Mouse (Mus musculus) megakaryocyte-erythroid progenitor cell, adult 5-6 weeks (primary cell): ENCODE results near the gene Jmjd7. TPM values are rescaled to one million over a fixed set of nuclear protein-coding genes. Genes with fewer than 3 reads are reported as not detected.

Experiments
- ATAC-seq: replicated peaks from 2 replicates; pipeline ENCODE4 v1.8.0; 2016; ENCODE audit warnings: mild to moderate bottlenecking, inconsistent platforms; ENCODE audit not compliant: severe bottlenecking, poor library complexity, low FRiP score, low TSS enrichment
- total RNA-seq, 2 experiments: library from RNA; stranded (forward) in 1 of 2; stranded (reverse) in 1 of 2; fragments of 200-1000, 215-1000 nt in 1 of 2; fragments of >200 nt in 1 of 2; fragmentation: Nextera tagmentation in 1 of 2; gene quantifications; 2 replicates each; pipeline ENCODE4 v1.2.3; 2014 to 2017

Gene Jmjd7
- total RNA-seq (2014; fragmentation: Nextera tagmentation) (11.9 and 30.3 TPM in 2 replicates), total RNA-seq (2017) (4.2 and 15.8 TPM in 2 replicates)

DNA sequence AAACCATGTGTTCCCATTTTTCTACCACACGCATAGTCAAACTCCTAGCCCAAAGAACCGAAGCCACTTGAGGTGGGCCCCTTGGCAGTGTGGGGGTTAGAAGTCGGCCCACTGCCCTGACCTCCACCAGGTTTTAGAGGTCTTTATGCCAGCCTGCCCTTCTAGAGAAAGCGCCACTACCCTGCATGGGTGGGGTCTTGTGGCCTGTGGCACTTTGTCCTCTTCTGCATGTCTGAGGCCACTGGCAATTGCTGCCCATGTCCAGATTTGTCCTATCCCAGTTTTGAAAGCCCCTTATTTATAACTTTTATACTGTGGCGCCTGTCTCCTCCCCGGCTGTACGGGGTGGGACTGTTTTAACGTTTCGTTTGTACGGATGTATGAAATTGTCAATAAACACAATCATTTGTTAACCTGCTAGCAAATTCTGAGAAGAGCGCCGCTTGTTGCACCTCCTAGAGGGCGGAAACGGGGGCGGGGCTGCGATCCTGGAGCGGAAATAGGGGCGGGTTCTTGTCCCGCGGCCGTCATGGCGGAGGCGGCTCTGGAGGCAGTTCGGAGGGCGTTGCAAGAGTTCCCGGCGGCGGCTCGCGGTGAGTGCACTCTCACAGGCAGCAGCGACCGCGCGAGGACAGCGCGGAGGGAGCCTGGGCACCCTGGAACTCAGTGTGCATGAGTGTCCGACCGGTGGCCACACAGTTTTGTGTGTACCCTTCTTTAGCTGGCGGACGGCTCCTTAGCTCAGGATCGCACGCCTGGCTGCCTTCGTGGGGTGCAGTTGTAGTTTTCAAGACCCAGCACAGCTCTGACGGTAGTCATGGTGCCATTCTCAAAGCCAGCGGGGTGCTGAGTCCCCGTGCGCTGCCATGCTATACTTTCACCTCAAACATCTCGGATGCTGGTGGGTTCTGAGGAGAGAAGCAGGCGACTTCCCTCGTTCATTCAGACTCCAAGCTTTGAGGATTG lies at the start of gene Jmjd7, which contains the start of gene Gm28042:
Gene Jmjd7 (plus strand): TSS at position 500 of the 966 bp plus-strand sequence.
Gene Gm28042 (plus strand): TSS at position 510 of the 966 bp plus-strand sequence.
- peak; percentile 94 for ATAC-seq

- ATAC-seq = no peak
Measured at GRCm38 (mm10) chr2:119980343-119980986, 46.8 kb upstream of the Jmjd7 start.

DNA sequence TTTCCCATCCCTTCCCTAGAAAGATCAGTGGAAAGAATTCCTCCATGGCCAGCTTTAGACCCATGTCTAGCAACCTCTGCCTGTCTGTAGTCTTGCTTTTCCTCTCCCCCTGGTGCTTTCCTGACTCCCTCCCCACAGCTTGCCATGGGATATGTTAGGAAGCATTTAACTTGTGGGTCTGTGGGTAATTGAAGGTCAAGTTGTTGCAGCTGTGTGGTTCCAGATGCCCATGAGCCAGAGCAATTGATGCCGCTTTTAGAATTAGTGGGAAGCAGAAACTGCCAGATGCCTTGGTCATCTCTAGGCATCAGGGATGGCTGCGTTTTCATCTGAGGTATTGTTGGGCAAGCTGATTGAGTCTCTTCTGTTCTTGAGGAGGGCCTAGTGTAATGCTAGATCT lies 45.7 kb upstream of the Jmjd7 start:
- ATAC-seq = no peak

DNA sequence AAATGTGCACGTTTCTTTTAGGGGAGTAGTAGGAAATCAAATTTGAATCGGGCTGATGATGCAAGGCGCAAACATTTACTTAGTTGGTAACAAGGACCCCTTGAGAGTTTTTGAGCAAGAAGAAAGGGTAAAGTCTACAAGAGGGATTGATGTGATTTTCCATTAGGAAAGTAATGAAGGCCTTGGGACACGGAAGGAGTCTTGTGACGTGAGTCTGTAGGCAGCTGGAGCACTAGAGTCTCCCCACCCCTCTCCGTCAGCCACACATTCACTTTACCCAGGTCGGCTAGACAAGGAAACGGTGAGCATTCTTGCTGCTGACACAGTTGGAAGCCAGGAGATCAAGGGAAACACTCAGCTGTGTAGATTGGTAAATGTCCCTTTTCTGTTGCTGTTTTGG lies 41.4 kb upstream of the Jmjd7 start:
- ATAC-seq = no peak

GRCm38 (mm10) chr2:119986369-119986768 lies 40.9 kb upstream of the Jmjd7 start:
- 0 out of 2 replicates have a peak, but pooled peaks have one; percentile 22 for ATAC-seq

DNA sequence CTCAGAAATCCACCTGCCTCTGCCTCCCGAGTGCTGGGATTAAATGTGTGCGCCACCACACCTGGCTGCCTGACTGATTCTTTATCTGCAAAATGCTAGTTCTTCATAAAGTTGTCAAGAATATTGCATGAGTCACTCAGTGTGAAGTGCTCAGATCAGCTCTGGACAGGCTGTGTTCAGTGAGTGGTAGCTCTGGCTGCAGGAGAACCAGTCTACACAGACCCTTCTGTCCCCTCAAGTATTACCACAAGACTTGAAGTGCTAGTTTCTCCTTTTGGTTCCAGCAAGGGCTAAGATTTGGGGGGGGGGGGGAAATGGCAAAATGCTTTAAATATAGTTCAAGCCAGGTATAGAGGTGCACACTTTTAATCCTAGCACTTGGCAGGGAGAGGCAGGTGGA lies 39.8 kb upstream of the Jmjd7 start:
- ATAC-seq = no peak

DNA sequence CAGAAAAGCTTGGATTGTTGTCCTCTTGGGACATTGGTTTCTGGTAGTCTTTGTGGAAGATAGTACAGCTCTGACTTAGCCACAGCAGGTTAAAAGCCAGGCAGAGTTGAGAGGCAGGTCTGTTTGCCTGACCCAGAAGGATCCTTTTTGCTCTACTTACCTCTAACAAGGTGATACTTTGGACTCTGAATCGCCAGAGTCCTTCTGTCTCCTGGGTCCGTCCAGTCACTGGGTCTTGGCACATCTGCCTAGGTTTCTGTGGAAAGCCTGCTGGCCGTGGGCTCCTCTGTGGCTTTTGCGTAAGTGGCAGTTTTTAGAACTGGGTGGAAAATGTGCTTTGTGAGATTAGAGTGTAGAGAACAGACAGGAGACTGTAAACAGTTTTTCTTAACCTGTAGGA lies 38.3 kb upstream of the Jmjd7 start:
- peak; percentile 38; the same call in 1 of the 2 replicates for ATAC-seq

GRCm38 (mm10) chr2:119990881-119991280 lies 36.4 kb upstream of the Jmjd7 start:
- ATAC-seq = no peak

GRCm38 (mm10) chr2:119992349-119992748 lies 34.9 kb upstream of the Jmjd7 start:
- ATAC-seq = no peak

DNA sequence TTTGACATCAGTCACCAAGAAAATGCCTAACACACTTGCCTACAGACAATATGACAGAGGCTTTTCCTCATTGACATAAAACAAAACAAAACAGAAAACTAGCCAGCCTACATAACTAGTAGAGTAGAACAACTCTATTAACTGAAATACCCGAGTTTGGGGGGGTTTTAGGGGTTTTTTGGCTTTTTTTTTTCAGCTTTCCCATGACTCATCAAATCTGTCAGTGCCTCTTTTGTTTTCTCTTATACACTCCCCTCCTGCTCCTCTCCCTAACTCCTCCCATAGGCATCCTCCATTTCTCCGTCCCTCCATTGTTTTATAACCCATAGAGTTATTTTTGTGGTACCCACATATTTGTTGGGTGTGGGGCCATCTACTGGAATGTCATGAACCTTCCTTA lies 33.8 kb upstream of the Jmjd7 start:
- ATAC-seq = no peak

GRCm38 (mm10) chr2:119994839-119995238 lies 32.4 kb upstream of the Jmjd7 start:
- no peak for ATAC-seq

DNA sequence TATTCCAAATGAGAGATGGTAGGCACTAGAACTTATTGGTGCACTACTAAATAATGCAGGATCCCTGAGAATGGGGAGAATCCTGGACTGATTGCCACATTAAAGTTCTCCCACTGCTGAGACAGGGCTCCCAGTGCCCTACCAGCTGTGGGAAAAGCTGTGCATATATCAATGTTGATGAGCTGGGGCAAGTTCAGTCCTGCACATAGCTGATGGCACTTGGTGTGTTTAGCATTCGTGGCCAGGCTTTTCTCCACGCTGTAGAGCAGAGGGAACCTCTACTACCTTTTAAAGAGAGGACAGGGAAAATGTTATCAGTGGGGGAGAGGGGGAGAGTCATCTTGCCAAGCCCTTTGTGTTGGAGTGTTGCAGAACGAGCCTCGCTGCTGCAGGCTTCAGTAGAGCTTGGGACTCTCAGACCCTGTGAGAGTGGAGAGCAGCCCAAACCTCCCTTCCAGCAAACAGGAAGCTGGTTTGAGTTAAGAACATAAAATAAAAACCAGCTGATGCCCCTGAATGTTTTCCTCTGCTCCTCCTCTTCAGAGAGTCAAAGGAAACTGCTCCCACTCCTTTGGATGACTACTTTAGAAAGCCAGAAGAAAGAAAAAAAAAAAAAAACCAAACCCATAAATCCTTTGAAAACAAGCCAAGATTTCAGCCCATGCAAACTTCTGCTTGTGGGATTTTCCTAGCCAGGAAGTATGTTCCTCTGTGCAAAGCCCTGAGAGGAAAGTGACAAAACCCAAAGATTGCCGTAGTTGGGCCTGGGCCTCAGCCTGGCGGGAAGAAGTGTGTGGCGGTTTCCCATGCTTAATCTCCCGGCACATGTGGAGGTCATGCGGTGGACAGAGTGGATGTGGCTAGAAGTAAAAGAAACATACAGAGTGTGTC lies 31.6 kb upstream of the Jmjd7 start:
- ATAC-seq = peak; percentile 59

- ATAC-seq = no peak
Measured at GRCm38 (mm10) chr2:119997354-119997753, 29.9 kb upstream of the Jmjd7 start.

GRCm38 (mm10) chr2:119999731-120000130 lies 27.6 kb upstream of the Jmjd7 start:
- no peak for ATAC-seq

DNA sequence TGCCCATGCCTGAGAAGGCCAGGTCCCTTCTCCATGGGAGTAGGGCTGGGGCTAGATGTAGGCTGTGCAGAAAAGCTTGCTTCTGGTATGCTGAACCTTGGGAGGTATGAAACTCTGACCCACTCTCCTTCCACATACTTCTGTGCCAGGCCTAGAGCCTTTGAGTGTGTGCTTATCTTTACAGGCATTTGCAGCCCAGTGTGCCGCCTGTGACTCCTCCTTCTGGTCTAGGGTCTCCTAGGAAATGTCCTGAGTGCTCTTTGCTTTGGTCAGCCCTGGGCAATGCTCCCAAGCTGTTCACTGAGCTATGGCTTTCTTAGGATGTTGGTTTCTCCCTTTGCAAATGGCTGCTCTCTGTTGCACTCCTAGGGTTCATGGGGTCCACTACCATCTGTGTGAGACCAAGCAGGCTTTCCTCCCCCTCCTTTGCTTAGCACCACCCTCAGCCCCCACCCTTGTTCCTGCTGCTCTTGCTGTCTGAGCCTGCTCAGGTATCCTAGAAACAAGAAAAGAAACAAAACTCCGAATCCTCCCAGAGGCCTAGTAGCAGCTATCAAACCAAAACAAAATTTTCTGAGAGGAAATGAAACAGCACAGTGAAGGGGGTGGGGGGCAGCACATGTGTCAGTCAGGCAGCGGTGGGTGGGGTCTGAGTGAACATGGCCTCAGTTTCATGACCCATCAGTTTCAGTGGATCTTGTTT lies 26.2 kb upstream of the Jmjd7 start:
- ATAC-seq = 0 out of 2 replicates have a peak, but pooled peaks have one; percentile 38

DNA sequence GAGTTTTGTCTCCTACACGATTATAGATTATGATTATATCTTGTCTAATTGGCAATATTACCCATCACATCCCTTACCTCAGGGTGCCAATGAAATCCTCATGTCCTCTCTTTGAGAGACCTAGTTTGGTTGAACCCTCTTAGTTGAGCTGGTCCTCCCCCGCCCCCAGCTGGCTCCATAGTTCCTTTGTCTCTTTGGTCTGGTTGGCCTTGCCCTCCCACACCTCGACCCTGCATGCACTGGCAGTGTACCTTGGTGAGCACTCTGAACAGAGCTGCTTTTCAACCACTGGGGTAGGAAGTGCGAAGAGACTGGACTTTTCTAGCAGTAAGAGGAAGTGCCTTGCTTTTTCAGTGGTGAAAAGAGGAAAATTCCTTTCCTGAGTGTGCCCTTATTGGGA lies 25.3 kb upstream of the Jmjd7 start:
- no peak for ATAC-seq

- ATAC-seq = no peak
Measured at GRCm38 (mm10) chr2:120003970-120004369, 23.3 kb upstream of the Jmjd7 start.

DNA sequence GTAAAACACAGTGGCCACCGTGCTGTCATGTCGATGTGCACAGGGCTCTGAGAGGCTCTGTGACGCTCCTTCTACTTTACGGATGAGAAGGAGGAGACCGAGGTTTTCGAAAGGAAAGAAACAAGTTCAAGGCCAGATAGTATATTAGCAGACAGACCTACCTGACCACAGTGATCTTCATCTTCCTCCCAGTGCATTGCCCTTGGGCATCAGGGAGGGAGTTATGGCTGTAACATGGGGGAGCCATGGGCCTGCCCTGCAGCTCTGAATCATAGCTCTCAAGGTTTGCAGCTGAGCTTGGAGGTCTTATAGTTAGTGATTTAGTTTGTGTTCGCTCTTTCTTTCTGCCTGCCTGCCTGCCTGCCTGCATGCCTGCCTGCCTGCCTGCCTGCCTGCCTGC lies 20.6 kb upstream of the Jmjd7 start:
- ATAC-seq = no peak

- ATAC-seq = no peak
Measured at GRCm38 (mm10) chr2:120007680-120008210, 19.5 kb upstream of the Jmjd7 start.
